ENCODE assay signal across 8 mouse cellular contexts in the genomic region with DNA sequence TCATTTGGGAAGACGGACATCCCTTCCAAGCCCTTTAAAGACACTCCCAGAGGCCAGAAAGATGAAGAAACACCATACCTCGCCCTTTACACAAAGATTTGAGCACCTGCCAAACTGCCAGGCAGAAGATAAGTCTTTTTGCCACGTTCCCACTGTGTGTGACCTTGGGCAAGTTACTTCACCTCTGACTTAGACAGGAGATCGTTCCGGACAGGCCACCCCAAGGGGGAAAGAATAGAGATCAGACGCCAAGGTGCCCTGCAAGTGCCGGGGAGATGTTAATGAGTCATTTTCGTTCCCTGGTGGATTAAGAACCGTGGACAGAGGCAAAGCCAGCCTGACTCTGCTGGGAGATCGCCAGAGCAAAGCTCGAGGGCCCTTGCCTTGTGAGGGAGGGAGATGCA. TPM values are rescaled to one million over a fixed set of nuclear protein-coding genes. Genes with fewer than 3 reads are reported as not detected.
DNase-seq lines count a peak whose midpoint lies in the region; ATAC-seq lines count a peak whose summit lies in the region.

No protein-coding gene starts in this region.

- peaks cover 31% of the 10 kb centered on the region for H3K36me3 ChIP-seq in embryonic facial prominence, embryonic 12.5 days
- H3K36me3 ChIP-seq in heart, embryonic 16.5 days (ENCODE audit: control insufficient read depth, insufficient read depth) = 0 out of 2 replicates have a peak, but pooled peaks cover 2% of the 10 kb centered on the region
- H3K36me3 ChIP-seq in midbrain, embryonic 13.5 days = peaks cover 27% of the 10 kb centered on the region

- no peaks in the 10 kb centered on the region for H3K9me3 ChIP-seq in embryonic facial prominence, embryonic 12.5 days
- no peaks in the 10 kb centered on the region for H3K9me3 ChIP-seq in heart, embryonic 16.5 days (replicated peaks; ENCODE audit: control insufficient read depth, low read length)
- H3K9me3 ChIP-seq in midbrain, embryonic 13.5 days = no peaks in the 10 kb centered on the region

- peaks cover 45% of the 10 kb centered on the region for H3K4me1 ChIP-seq in embryonic facial prominence, embryonic 12.5 days
- peaks cover 33% of the 10 kb centered on the region for H3K4me1 ChIP-seq in heart, embryonic 16.5 days (ENCODE audit: control insufficient read depth, insufficient read depth, low read length)
- peaks cover 33% of the 10 kb centered on the region for H3K4me1 ChIP-seq in midbrain, embryonic 13.5 days (replicated peaks)

- peak overlapping the region; percentile 69 for H3K4me2 ChIP-seq in embryonic facial prominence, embryonic 12.5 days (replicated peaks)
- H3K4me2 ChIP-seq in heart, embryonic 16.5 days (ENCODE audit: low read depth, low read length) = peak overlapping the region; percentile 97
- peak overlapping the region; percentile 83 for H3K4me2 ChIP-seq in midbrain, embryonic 13.5 days (replicated peaks)

- 2% methylated on average over 11 of the region's 11 CpGs for WGBS in embryonic facial prominence, embryonic 12.5 days
- 2% methylated on average over 11 of the region's 11 CpGs for WGBS in heart, embryonic 16.5 days
- 1% methylated on average over 11 of the region's 11 CpGs for WGBS in midbrain, embryonic 13.5 days

- H3K9ac ChIP-seq in embryonic facial prominence, embryonic 12.5 days = peak overlapping the region; percentile 88; the same call in 1 of the 2 replicates
- no peak overlapping the region for H3K9ac ChIP-seq in heart, embryonic 16.5 days (ENCODE audit: low read length)
- H3K9ac ChIP-seq in midbrain, embryonic 13.5 days (replicated peaks) = peak overlapping the region; percentile 87

- ATAC-seq in embryonic facial prominence, embryonic 12.5 days (ENCODE audit: insufficient number of reproducible peaks, insufficient read depth, low FRiP score, low TSS enrichment) = no peak
- ATAC-seq in heart, embryonic 16.5 days (replicated peaks; ENCODE audit: extremely low read depth, insufficient read depth, low FRiP score) = no peak
- no peak for ATAC-seq in midbrain, embryonic 13.5 days

- H3K4me3 ChIP-seq in embryonic facial prominence, embryonic 12.5 days = peak overlapping the region; percentile 61
- H3K4me3 ChIP-seq in heart, embryonic 16.5 days (ENCODE audit: low read length) = peak overlapping the region; percentile 86
- H3K4me3 ChIP-seq in midbrain, embryonic 13.5 days (replicated peaks) = peak overlapping the region; percentile 75

- DNase-seq in 3T3-L1 (ENCODE audit: low read depth, low spot score) (peak; percentile 91), NIH3T3 (ENCODE audit: low read depth) (peak; percentile 91)
- peak; percentile 51 to 64 for DNase-seq in kidney, postnatal 25 days
- DNase-seq in left cerebral cortex, adult 18-20 months (ENCODE audit: low spot score in 2 of 2) = no peak
- DNase-seq in natural killer cell, adult 2 months (ENCODE audit: low spot score in 2 of 2) = no peak

- H3K27me3 ChIP-seq in embryonic facial prominence, embryonic 12.5 days = peaks cover 4% of the 10 kb centered on the region; the same call in 1 of the 2 replicates
- peaks cover 5% of the 10 kb centered on the region; the same call in 1 of the 2 replicates for H3K27me3 ChIP-seq in heart, embryonic 16.5 days (ENCODE audit: control insufficient read depth, insufficient read depth, low read length)
- H3K27me3 ChIP-seq in midbrain, embryonic 13.5 days = peaks cover 21% of the 10 kb centered on the region

- no peak overlapping the region for H3K27ac ChIP-seq in embryonic facial prominence, embryonic 12.5 days
- no peak overlapping the region for H3K27ac ChIP-seq in heart, embryonic 16.5 days (ENCODE audit: low read length)
- H3K27ac ChIP-seq in midbrain, embryonic 13.5 days = peak overlapping the region; percentile 97; the same call in 1 of the 2 replicates

RNA-seq across cellular contexts. Expression of a gene that starts 0.7 kb away (rescaled TPM):
- polyA plus RNA-seq in embryonic facial prominence, embryonic 12.5 days (2016; fragmentation: Nextera tagmentation; extraction: Ambion mirVana) = 9.6 and 10.4 TPM in 2 replicates
- polyA plus RNA-seq in heart, embryonic 16.5 days (2015; fragmentation: Nextera tagmentation; extraction: Ambion mirVana) = 3.8 and 4.3 TPM in 2 replicates
- 5.6 and 6.7 TPM in 2 replicates for polyA plus RNA-seq in midbrain, embryonic 13.5 days (2015; fragmentation: Nextera tagmentation; extraction: Ambion mirVana)
- 10 to 100 TPM; 54.8 to 58.4 TPM for total RNA-seq in left cerebral cortex, adult 18-20 months (2021)

RNA-seq across cellular contexts. Expression of a gene that starts 35.7 kb away (rescaled TPM):
- polyA plus RNA-seq in embryonic facial prominence, embryonic 12.5 days (2016; fragmentation: Nextera tagmentation; extraction: Ambion mirVana) = 65.5 and 65.8 TPM in 2 replicates
- 30.1 and 31.3 TPM in 2 replicates for polyA plus RNA-seq in heart, embryonic 16.5 days (2015; fragmentation: Nextera tagmentation; extraction: Ambion mirVana)
- polyA plus RNA-seq in midbrain, embryonic 13.5 days (2015; fragmentation: Nextera tagmentation; extraction: Ambion mirVana) = 43.0 and 47.3 TPM in 2 replicates
- total RNA-seq in left cerebral cortex, adult 18-20 months (2021) = 100 to 1,000 TPM; 118 to 121 TPM

RNA-seq across cellular contexts. Expression of a gene that starts 36.9 kb away (rescaled TPM):
- 0.14 and 0.20 TPM in 2 replicates for polyA plus RNA-seq in embryonic facial prominence, embryonic 12.5 days (2016; fragmentation: Nextera tagmentation; extraction: Ambion mirVana)
- polyA plus RNA-seq in heart, embryonic 16.5 days (2015; fragmentation: Nextera tagmentation; extraction: Ambion mirVana) = 0.41 and 0.46 TPM in 2 replicates
- polyA plus RNA-seq in midbrain, embryonic 13.5 days (2015; fragmentation: Nextera tagmentation; extraction: Ambion mirVana) = 0.08 and 0.16 TPM in 2 replicates
- under 1 TPM in 1 of 2 experiments, not detected in 1; 0.21 TPM for total RNA-seq in left cerebral cortex, adult 18-20 months (2021)

Comparison
In these comparisons a context has a peak if more than half of its experiments do, and no peak if none do; other contexts are left out.
1. DNase-seq: peak in 3T3-L1 (single experiment), NIH3T3 (single experiment) and kidney, postnatal 25 days (2 of 2); none in left cerebral cortex, adult 18-20 months (0 of 2) and natural killer cell, adult 2 months (0 of 2).
2. Peak in every context shown above with its lines, with median percentiles within 50 percentile points of each other: H3K4me2 ChIP-seq and H3K4me3 ChIP-seq.